Mouse (Mus musculus) heart, postnatal 10 days (tissue): ENCODE data around the gene Zfp980. TPM values are rescaled to one million over a fixed set of nuclear protein-coding genes. Genes with fewer than 3 reads are reported as not detected.
"Not testable (repeated sequence)": the region's sequence is repeated elsewhere in the genome, so short reads cannot be mapped to it uniquely, and the experiment has no call there.

Source experiments
- DNase-seq, 2 experiments: peaks; one replicate each; pipeline ENCODE4 v3.0.0; 2021
- intact Hi-C: fragments of 180-260 bp; cut with DNase I; formaldehyde crosslinking; loops from one replicate; pipeline ENCODE4 v1.15.1; 2025
- total RNA-seq, 2 experiments: library from RNA; stranded (reverse); gene quantifications; 2 replicates each; pipeline ENCODE4 v1.2.3; 2021

The Zfp980 gene
- total RNA-seq = under 1 TPM; 0.41 to 0.82 TPM

DNA sequence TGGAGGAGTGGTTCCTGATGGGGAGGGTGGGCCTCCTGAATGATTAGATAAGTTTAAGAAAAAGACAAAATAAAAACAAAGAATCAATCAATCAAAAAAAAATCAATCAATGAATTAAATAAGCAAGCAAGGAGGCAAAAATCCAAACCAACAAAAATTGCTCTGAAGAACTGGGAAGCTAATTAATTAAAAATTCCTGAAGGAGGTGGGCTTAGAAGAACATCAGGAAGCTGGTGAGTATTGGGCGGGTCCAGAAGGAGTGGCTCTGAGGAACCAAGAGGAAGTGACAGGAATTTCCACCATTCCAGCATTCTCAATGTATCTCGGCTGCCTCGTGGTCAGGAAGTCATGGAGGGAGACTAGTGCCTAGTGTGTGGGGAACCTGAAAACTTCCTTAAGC, at the start of gene Zfp980:
Zfp980 (plus strand) TSS at position 301 of the 400 bp plus-strand sequence.
- intact Hi-C loops, DNase-seq: not testable (repeated sequence)

DNA sequence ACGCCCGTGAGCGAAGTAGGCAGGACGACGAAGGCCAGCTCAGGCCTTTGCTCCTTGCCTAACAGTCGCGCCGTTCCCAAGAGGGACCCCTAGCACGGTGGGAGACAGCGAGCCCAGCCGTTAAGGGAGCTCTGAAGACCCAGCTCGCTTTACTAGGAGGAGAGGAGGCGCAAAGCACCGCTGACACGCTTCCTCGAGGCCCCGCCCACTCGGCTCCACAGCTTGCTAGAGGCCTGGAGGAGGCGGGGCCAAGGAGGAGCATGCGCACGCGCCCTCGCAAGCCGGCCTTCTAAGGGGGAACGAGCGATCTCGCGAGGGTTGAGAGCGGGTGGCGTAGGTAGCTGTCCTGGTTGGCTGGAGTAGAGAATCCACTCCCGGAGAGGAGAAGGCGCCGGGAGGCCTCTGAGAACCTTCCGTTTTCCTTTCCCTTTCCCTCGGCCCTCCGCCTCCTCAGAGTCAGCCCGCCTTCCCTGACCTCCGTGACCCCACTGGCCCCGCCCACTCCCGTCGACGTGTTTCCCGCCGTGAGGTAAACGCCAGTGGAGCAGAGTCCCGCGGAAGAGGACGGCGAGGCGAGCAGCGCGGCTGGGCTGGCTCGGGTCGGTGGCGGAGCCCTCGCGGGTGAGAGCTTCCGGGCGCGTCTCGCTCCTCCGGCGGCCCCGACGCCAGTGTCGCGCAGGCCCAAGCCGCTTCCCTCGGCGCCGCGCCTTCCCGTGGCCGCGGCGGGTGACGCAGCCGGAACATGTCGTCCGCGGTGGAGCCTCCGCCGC, 29.9 kb upstream of the Zfp980 start:
- DNase-seq, intact Hi-C loops: not testable (repeated sequence)

DNA sequence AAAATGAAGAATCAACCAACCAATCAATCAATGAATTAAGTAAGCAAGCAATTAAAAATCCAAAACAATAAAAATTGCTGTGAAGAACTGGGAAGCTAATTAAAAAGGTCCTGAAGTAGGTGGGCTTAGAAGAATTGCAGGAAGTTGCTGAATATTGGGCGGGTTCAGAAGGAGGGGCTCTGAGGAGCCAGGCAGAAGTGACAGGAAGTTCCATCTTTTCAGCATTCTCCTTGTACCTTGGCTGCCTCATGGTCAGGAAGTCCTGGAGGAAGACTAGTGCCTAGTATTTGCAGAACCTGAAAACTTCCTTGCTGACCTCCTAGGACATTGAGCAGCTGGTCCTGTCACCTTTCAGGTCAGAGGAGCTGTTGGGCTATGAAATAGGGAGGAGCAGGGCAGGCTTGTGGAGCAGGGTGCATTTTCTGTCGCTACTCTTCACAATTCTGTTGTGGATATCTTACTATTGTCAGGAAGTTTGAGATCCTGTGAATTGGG, 3.8 kb downstream of the Zfp980 start:
- intact Hi-C loops, DNase-seq: not testable (repeated sequence)

DNA sequence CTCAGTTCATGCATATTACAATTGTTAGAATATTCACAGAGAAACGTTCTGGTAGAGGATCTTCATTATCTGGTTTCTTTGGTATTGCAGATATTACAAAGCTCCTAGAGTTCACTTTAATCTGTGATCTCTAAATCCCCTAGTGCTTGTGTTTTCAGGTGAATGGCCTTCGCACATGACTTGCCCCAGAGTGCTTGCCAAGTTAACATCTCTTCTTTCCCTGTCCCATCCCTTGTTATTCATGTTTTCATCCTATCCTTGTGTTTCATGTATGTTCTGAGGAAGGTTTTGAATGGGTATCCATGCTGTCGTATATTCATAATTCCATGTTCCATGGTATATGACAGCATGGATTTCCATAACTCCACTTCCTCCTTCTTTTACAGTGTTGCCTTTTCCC, 9.7 kb downstream of the Zfp980 start:
- intact Hi-C loops, DNase-seq: not testable (repeated sequence)

DNA sequence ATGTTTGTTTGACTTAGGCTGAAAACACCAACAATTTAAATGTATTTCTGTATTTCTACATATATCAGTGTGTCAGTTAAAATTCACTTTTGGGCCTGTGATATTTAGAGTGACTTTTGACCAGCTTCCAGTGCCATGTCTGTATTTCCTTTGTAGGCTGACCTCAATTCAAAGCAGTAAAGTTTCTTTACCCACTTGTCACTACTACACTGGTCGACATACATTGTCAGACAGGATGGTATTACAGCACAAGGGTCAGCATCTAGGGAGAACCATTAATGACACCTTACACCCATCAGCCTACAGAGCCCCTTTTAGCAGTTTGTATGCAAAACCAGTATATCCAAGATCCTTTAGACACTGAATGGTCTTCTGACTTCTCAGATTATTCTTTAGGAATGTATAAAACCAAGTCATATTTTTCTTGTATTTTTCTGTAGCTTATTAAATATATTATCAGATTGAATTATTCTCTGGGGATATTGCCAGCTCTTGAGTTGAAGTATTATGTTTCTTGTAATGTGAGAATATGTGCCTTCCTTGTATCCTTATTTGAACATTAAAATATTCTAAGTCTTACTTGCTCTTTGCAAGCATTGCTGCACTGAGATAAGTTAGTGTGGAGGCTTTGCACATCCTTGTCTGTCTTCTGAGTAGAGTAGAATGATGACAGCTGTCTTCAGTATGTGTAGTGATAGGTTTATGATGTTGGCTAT, 10.3 kb downstream of the Zfp980 start:
- DNase-seq, intact Hi-C loops: not testable (repeated sequence)

DNA sequence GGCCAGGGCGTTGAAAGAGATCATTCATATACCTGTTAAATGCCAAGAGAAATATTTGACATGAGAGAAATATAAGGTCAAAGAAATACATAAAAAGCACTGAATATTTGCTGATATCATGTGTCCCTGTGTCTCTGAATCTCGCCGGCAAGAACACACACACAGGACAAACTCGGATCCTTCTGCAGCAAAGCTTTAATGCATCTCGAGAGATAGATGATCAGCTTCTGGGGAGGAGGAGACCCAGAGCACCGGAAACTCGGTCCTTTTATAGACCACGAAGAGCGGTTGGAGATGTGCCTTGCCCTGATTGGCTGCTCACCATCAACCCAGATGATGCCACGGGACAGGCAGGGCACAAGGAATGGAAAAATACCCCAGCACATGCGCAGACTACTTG, 11.5 kb downstream of the Zfp980 start:
- DNase-seq, intact Hi-C loops: not testable (repeated sequence)

DNA sequence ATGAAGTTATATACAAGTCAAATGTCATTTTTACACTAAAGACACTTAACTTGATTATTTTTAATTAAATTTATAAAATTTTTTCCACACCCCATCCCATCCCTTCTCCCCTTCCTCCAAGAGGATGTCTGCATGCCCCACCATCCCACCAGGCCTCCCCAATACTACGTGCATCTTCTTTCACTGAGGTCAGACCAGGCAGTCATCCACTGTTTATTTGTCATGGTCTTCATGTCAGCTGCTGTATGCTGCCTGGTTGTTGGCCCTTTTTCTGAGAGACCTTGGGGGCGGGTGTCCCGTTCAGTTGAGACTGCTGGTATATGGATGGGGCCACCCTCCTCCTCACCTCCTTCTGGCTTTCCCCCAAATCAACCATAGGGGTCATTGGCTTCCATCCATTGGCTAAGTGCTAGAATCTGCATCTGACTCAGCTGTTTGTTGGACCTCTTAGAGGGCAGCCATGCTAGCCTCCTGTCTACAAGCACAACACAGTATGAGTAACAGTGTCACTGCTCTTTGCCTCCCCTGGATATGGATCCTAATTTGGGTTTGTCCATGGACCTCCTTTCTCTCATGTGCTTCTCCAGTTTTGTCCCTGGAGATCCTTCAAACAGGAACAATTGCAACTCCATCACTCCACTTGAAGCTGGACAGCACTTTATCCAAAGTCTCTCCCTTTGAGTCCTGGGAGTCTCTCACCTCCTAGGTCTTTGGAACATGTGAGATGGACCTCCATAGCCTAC, 12.7 kb downstream of the Zfp980 start:
- intact Hi-C loops, DNase-seq: not testable (repeated sequence)

DNA sequence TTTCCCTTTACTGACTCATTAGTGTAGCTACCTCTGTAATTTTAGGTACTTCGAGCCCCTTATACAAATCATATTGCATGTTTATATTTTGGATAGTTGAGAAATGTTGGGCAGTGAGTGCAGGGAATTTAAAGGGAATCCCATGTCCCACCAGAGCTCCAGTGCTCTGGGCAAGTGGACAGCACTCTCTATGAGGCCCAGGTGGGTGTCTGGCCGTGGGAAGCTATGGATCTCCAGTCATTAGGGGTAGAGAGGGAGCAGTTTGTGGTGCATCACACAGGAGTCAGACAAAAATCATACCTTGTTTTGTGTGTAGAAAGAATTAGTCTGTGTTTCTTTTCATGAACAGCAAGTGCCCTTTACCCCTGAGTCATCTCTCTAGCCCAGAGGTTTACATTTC, 15.6 kb downstream of the Zfp980 start:
- DNase-seq, intact Hi-C loops: not testable (repeated sequence)

DNA sequence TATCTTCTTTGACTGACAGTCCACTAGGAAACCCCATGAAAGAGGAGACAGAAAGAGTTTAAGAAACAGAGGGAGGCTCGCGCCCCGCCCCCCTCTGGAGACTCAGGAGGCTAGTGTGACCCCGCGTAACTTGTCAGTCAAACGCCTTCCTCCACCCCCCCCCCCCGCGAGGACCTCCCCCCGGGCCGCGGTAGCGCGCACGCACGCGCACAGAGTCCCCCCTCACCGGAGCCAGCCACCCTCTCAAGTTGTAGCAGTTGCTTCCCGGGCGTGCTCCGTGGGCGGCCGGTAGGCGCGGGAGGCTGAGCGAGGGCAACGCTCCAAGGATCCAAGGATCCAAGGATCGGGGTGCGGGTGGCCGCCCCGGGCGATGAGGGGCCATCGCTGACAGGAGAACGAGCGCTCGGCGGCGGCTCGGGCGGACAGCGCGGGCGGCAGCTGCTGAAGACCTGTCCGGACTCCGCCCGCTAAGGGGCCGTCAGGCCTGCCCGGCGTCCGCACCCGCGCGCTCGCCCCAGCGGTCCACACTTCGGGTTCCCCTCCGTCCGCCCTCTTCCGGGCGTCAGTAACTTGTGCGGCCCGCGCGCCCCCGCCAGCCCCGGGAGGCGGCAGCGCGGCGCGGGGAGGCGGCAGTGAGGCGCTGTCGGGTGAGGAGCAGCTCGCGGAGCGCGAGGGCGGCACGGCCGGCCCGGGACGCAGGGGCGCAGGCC, 74.6 kb downstream of the Zfp980 start:
- DNase-seq = peak in 1 of 2 experiments; percentile 6
- intact Hi-C loops = not testable (repeated sequence)

DNA sequence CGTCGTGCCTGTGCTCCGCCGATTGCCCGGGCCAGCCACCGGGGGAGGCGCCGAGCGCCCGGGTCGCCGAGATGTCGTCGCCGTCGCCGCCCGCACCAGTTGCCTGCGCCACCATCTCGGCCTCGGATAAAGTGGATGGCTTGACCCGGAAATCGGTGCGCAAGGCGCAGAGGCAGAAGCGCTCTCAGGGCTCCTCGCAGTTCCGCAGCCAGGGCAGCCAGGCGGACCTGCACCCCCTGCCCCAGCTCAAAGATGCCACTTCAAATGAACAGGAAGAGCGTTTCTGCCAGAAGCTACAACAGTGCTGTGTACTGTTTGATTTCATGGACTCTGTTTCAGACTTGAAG, 75.1 kb downstream of the Zfp980 start:
- DNase-seq, intact Hi-C loops: not testable (repeated sequence)

Other genes starting within 250 kb of the Zfp980 start
- gene Zfp990, start 159.9 kb upstream of the Zfp980 start, total RNA-seq = under 1 TPM; 0.93 to 0.94 TPM
- 1 to 10 TPM; 3.0 to 3.2 TPM for gene Gm13212, start 85.5 kb upstream of the Zfp980 start, total RNA-seq
- gene Zfp986, start 198.1 kb downstream of the Zfp980 start, total RNA-seq = not detected